Mouse (Mus musculus): ENCODE data around the gene Ankrd17. TPM values are rescaled to one million over a fixed set of nuclear protein-coding genes. Genes with fewer than 3 reads are reported as not detected.
"Not testable (repeated sequence)": the region's sequence is repeated elsewhere in the genome, so short reads cannot be mapped to it uniquely, and the experiment has no call there.

Ankrd17 gene
- polyA plus RNA-seq, 1 experiment from 2014 or later, result 22.7 TPM

- Histone ChIP-seq H3K9me3 (replicated peaks) (no peaks in the 10 kb centered on the region), H3K4me1 (no peaks in the 10 kb centered on the region), H3K27ac (replicated peaks) (no peak overlapping the region), H3K27me3 (ENCODE audit: low read depth, poor library complexity, severe bottlenecking) (no peaks in the 10 kb centered on the region), H3K4me3 (no peak overlapping the region), H3K36me3 (peaks cover 74% of the 10 kb centered on the region)
- no peak for DNase-seq (ENCODE audit: low spot score)
- 95% methylated on average over 11 of the region's 11 CpGs for WGBS
Observed at GRCm38 (mm10) chr5:90298396-90298795, 68.0 kb downstream of the Ankrd17 start.

- Histone ChIP-seq H3K4me1 (no peaks in the 10 kb centered on the region), H3K27ac (replicated peaks) (no peak overlapping the region), H3K36me3 (peaks cover 96% of the 10 kb centered on the region), H3K9me3 (replicated peaks) (no peaks in the 10 kb centered on the region), H3K27me3 (ENCODE audit: low read depth, poor library complexity, severe bottlenecking) (no peaks in the 10 kb centered on the region), H3K4me3 (no peak overlapping the region)
- no peak for DNase-seq (ENCODE audit: low spot score)
Observed at GRCm38 (mm10) chr5:90289887-90290286, 76.5 kb downstream of the Ankrd17 start.

GRCm38 (mm10) chr5:90286559-90286958, 79.8 kb downstream of the Ankrd17 start:
- Histone ChIP-seq H3K36me3 (peaks cover 96% of the 10 kb centered on the region), H3K4me3 (no peak overlapping the region), H3K27ac (replicated peaks) (no peak overlapping the region), H3K4me1 (no peaks in the 10 kb centered on the region), H3K27me3 (ENCODE audit: low read depth, poor library complexity, severe bottlenecking) (no peaks in the 10 kb centered on the region), H3K9me3 (replicated peaks) (no peaks in the 10 kb centered on the region)
- no peak for DNase-seq (ENCODE audit: low spot score)
- 89% methylated on average over 2 of the region's 2 CpGs for WGBS

GRCm38 (mm10) chr5:90280061-90280460, 86.3 kb downstream of the Ankrd17 start:
- DNase-seq (ENCODE audit: low spot score), result no peak
- Histone ChIP-seq H3K27ac (replicated peaks) (no peak overlapping the region), H3K36me3 (peaks cover 64% of the 10 kb centered on the region), H3K4me1 (no peaks in the 10 kb centered on the region), H3K27me3 (ENCODE audit: low read depth, poor library complexity, severe bottlenecking) (no peaks in the 10 kb centered on the region), H3K9me3 (replicated peaks) (no peaks in the 10 kb centered on the region), H3K4me3 (no peak overlapping the region)
- WGBS, result 90% methylated on average over 1 of the region's 1 CpGs

- peaks cover 62% of the 10 kb centered on the region for H3K36me3 ChIP-seq
Observed at GRCm38 (mm10) chr5:90279418-90279817, 87.0 kb downstream of the Ankrd17 start.

GRCm38 (mm10) chr5:90277443-90277842, 88.9 kb downstream of the Ankrd17 start:
- Histone ChIP-seq H3K27me3 (ENCODE audit: low read depth, poor library complexity, severe bottlenecking) (no peaks in the 10 kb centered on the region), H3K4me3 (no peak overlapping the region), H3K27ac (replicated peaks) (no peak overlapping the region), H3K9me3 (replicated peaks) (no peaks in the 10 kb centered on the region), H3K36me3 (peaks cover 57% of the 10 kb centered on the region), H3K4me1 (no peaks in the 10 kb centered on the region)
- WGBS, result 98% methylated on average over 1 of the region's 1 CpGs
- DNase-seq (ENCODE audit: low spot score), result no peak

More at GRCm38 (mm10) chr5:90279418-90279817, 87.0 kb downstream of the Ankrd17 start:
- no peak overlapping the region for H3K27ac ChIP-seq (replicated peaks)
- WGBS, result 89% methylated on average over 3 of the region's 3 CpGs
- no peaks in the 10 kb centered on the region for H3K4me1 ChIP-seq
- H3K27me3 ChIP-seq (ENCODE audit: low read depth, poor library complexity, severe bottlenecking), result no peaks in the 10 kb centered on the region
- H3K4me3 ChIP-seq, result no peak overlapping the region
- DNase-seq (ENCODE audit: low spot score), result no peak
- no peaks in the 10 kb centered on the region for H3K9me3 ChIP-seq (replicated peaks)

GRCm38 (mm10) chr5:90274806-90275205, 91.6 kb downstream of the Ankrd17 start:
- no peaks in the 10 kb centered on the region for H3K9me3 ChIP-seq (replicated peaks)
- H3K36me3 ChIP-seq, result peaks cover 66% of the 10 kb centered on the region
- no peak overlapping the region for H3K4me3 ChIP-seq
- whole genome bisulfite sequencing, result 96% methylated on average over 1 of the region's 1 CpGs
- H3K27me3 ChIP-seq (ENCODE audit: low read depth, poor library complexity, severe bottlenecking), result no peaks in the 10 kb centered on the region
- H3K27ac ChIP-seq (replicated peaks), result no peak overlapping the region
- DNase-seq (ENCODE audit: low spot score), result no peak
- H3K4me1 ChIP-seq, result no peaks in the 10 kb centered on the region

- not testable (repeated sequence) for H3K4me3 ChIP-seq; H3K27me3 ChIP-seq (ENCODE audit: low read depth, poor library complexity, severe bottlenecking); H3K4me1 ChIP-seq; H3K27ac ChIP-seq (replicated peaks); DNase-seq (ENCODE audit: low spot score); H3K9me3 ChIP-seq (replicated peaks)
- peaks cover 96% of the 10 kb centered on the region for H3K36me3 ChIP-seq
- 87% methylated on average over 2 of the region's 2 CpGs for WGBS
Observed at GRCm38 (mm10) chr5:90262230-90262629, 104.1 kb downstream of the Ankrd17 start.

GRCm38 (mm10) chr5:90257023-90257422, 109.4 kb downstream of the Ankrd17 start:
- WGBS, result 99% methylated on average over 3 of the region's 3 CpGs
- H3K27me3 ChIP-seq (ENCODE audit: low read depth, poor library complexity, severe bottlenecking), result no peaks in the 10 kb centered on the region
- no peak overlapping the region for H3K27ac ChIP-seq (replicated peaks)
- DNase-seq (ENCODE audit: low spot score), result no peak
- H3K4me1 ChIP-seq, result no peaks in the 10 kb centered on the region
- H3K4me3 ChIP-seq, result no peak overlapping the region
- no peaks in the 10 kb centered on the region for H3K9me3 ChIP-seq (replicated peaks)
- peaks cover 100% of the 10 kb centered on the region for H3K36me3 ChIP-seq

GRCm38 (mm10) chr5:90247503-90247902, 118.9 kb downstream of the Ankrd17 start:
- H3K4me1 ChIP-seq, result no peaks in the 10 kb centered on the region
- H3K4me3 ChIP-seq, result no peak overlapping the region
- DNase-seq (ENCODE audit: low spot score), result no peak
- H3K36me3 ChIP-seq, result peaks cover 97% of the 10 kb centered on the region
- H3K27me3 ChIP-seq (ENCODE audit: low read depth, poor library complexity, severe bottlenecking), result no peaks in the 10 kb centered on the region
- no peak overlapping the region for H3K27ac ChIP-seq (replicated peaks)
- no peaks in the 10 kb centered on the region for H3K9me3 ChIP-seq (replicated peaks)

GRCm38 (mm10) chr5:90246987-90247386, 119.4 kb downstream of the Ankrd17 start:
- Histone ChIP-seq H3K36me3 (peaks cover 97% of the 10 kb centered on the region), H3K27me3 (ENCODE audit: low read depth, poor library complexity, severe bottlenecking) (no peaks in the 10 kb centered on the region), H3K27ac (replicated peaks) (no peak overlapping the region), H3K4me1 (no peaks in the 10 kb centered on the region), H3K9me3 (replicated peaks) (no peaks in the 10 kb centered on the region), H3K4me3 (no peak overlapping the region)
- DNase-seq (ENCODE audit: low spot score), result no peak
- 93% methylated on average over 2 of the region's 2 CpGs for WGBS

- Histone ChIP-seq H3K9me3 (replicated peaks) (no peaks in the 10 kb centered on the region), H3K27ac (replicated peaks) (no peak overlapping the region), H3K27me3 (ENCODE audit: low read depth, poor library complexity, severe bottlenecking) (no peaks in the 10 kb centered on the region), H3K4me3 (no peak overlapping the region), H3K4me1 (no peaks in the 10 kb centered on the region), H3K36me3 (peaks cover 97% of the 10 kb centered on the region)
- WGBS, result 89% methylated on average over 4 of the region's 4 CpGs
- no peak for DNase-seq (ENCODE audit: low spot score)
Observed at GRCm38 (mm10) chr5:90246567-90246966, 119.8 kb downstream of the Ankrd17 start.

- 78% methylated on average over 4 of the region's 4 CpGs for WGBS
- H3K9me3 ChIP-seq (replicated peaks), result no peaks in the 10 kb centered on the region
- no peak for DNase-seq (ENCODE audit: low spot score)
- H3K4me1 ChIP-seq, result no peaks in the 10 kb centered on the region
- no peak overlapping the region for H3K27ac ChIP-seq (replicated peaks)
- peaks cover 97% of the 10 kb centered on the region for H3K36me3 ChIP-seq
- H3K27me3 ChIP-seq (ENCODE audit: low read depth, poor library complexity, severe bottlenecking), result no peaks in the 10 kb centered on the region
- H3K4me3 ChIP-seq, result no peak overlapping the region
Observed at GRCm38 (mm10) chr5:90245416-90245815, 121.0 kb downstream of the Ankrd17 start.

- H3K4me3 ChIP-seq, result no peak overlapping the region
- H3K27me3 ChIP-seq (ENCODE audit: low read depth, poor library complexity, severe bottlenecking), result no peaks in the 10 kb centered on the region
- peaks cover 97% of the 10 kb centered on the region for H3K36me3 ChIP-seq
- no peak overlapping the region for H3K27ac ChIP-seq (replicated peaks)
- DNase-seq (ENCODE audit: low spot score), result no peak
- no peaks in the 10 kb centered on the region for H3K4me1 ChIP-seq
- no peaks in the 10 kb centered on the region for H3K9me3 ChIP-seq (replicated peaks)
- WGBS, result 96% methylated on average over 8 of the region's 8 CpGs
Observed at GRCm38 (mm10) chr5:90235217-90235616, 131.2 kb downstream of the Ankrd17 start.
